Mouse (Mus musculus) small intestine, adult 2 months (tissue): ENCODE measurements around the gene Ccdc85b.
"Not testable (repeated sequence)": the region's sequence is repeated elsewhere in the genome, so short reads cannot be mapped to it uniquely, and the experiment has no call there.

Experiments used
- CTCF ChIP-seq: fragments of 200-500 bp; IDR thresholded peaks from 2 replicates; pipeline ENCODE4 v1.5.1; 2012; ENCODE audit warnings: low read depth, mild to moderate bottlenecking, control low read depth, inconsistent platforms, low read length, moderate library complexity, mixed read lengths; ENCODE audit not compliant: insufficient replicate concordance, insufficient read length; ENCODE audit errors: extremely low read depth
- POLR2A ChIP-seq: fragments of 200-500 bp; IDR thresholded peaks from 2 replicates; pipeline ENCODE4 v1.6.1; 2012; ENCODE audit warnings: low read depth, mild to moderate bottlenecking, control low read depth, inconsistent platforms, low read length, moderate library complexity

GRCm38 (mm10) chr19:5489721-5490120, 32.0 kb upstream of the Ccdc85b start:
- not testable (repeated sequence) for TF ChIP-seq CTCF, POLR2A
